Mouse (Mus musculus) skeletal muscle tissue, postnatal 0 days (tissue): ENCODE measurements around the gene Dbn1. TPM values are rescaled to one million over a fixed set of nuclear protein-coding genes. Genes with fewer than 3 reads are reported as not detected.

Experiments used
- microRNA-seq, 2 experiments: library from miRNA; unstranded; fragments of <30 nt; microRNA quantifications; one replicate each; pipeline ENCODE4; 2016
- polyA plus RNA-seq: library from polyadenylated mRNA; unstranded; fragments of >200 nt; fragmentation: Nextera tagmentation; extraction: Ambion mirVana; gene quantifications from 2 replicates; pipeline ENCODE4 v1.2.1, GENCODE M21; 2015

Gene Dbn1
- polyA plus RNA-seq = 83.3 and 89.8 TPM in 2 replicates

GRCm38 (mm10) chr13:55487578-55488498 lies at the start of gene Dbn1:
TSS of gene Dbn1 (minus strand) at chr13:55488111.

GRCm38 (mm10) chr13:55536194-55537175 lies 48.6 kb upstream of the Dbn1 start, which contains the start of gene Ddx41:
TSS of gene Ddx41 (minus strand) at chr13:55536658.

GRCm38 (mm10) chr13:55529198-55529915 lies 41.4 kb upstream of the Dbn1 start, which contains the start of gene Dok3:
TSS of gene Dok3 (minus strand) at chr13:55529296.

GRCm38 (mm10) chr13:55513111-55513748 lies 25.3 kb upstream of the Dbn1 start, which contains the start of gene Pdlim7:
TSS of gene Pdlim7 (minus strand) at chr13:55513676.

GRCm38 (mm10) chr13:55464027-55464884 lies 23.7 kb downstream of the Dbn1 start, which contains the start of gene Prr7:
TSS of gene Prr7 (plus strand) at chr13:55464267.

GRCm38 (mm10) chr13:55444937-55445315 lies 43.0 kb downstream of the Dbn1 start, which contains the start of gene Grk6:
TSS of gene Grk6 (plus strand) at chr13:55445072.

GRCm38 (mm10) chr13:55426613-55427012 lies 61.3 kb downstream of the Dbn1 start, which contains the start of gene F12:
TSS of gene F12 (minus strand) at chr13:55426793.

Small RNAs within 50 kb of the gene (microRNA-seq; reads per million reads assigned to microRNA genes)
- gene Mir6943 = 0.21 to 0.30 reads per million in 2 experiments
- 33.6 to 48.6 reads per million in 2 experiments for gene Mir6944
- 8.4 to 14.6 reads per million in 2 experiments for gene Mir6945

Other genes starting within 250 kb of the Dbn1 start
- 145 and 183 TPM in 2 replicates for gene Prelid1, start 167.6 kb downstream of the Dbn1 start, polyA plus RNA-seq
- 72.5 and 76.0 TPM in 2 replicates for gene Rab24, start 166.2 kb downstream of the Dbn1 start, polyA plus RNA-seq
- 11.7 and 16.0 TPM in 2 replicates for gene Mxd3, start 158.3 kb downstream of the Dbn1 start, polyA plus RNA-seq
- gene Lman2, start 125.3 kb downstream of the Dbn1 start, polyA plus RNA-seq = 44.8 and 55.3 TPM in 2 replicates
- gene Rgs14, start 118.4 kb downstream of the Dbn1 start, polyA plus RNA-seq = 0.91 and 1.0 TPM in 2 replicates
- gene Slc34a1, start 89.9 kb downstream of the Dbn1 start, polyA plus RNA-seq = not detected in 2 replicates
- not detected in 2 replicates for gene Pfn3, start 72.9 kb downstream of the Dbn1 start, polyA plus RNA-seq
- gene F12, start 61.3 kb downstream of the Dbn1 start, polyA plus RNA-seq = 0.19 and 0.37 TPM in 2 replicates
- gene Grk6, start 43.0 kb downstream of the Dbn1 start, polyA plus RNA-seq = 13.8 and 15.0 TPM in 2 replicates
- gene Prr7, start 23.8 kb downstream of the Dbn1 start, polyA plus RNA-seq = 0.16 TPM in 1 of 2 replicates, not detected in the other
- gene Pdlim7, start 25.6 kb upstream of the Dbn1 start, polyA plus RNA-seq = 624 and 740 TPM in 2 replicates
- 2.0 and 3.4 TPM in 2 replicates for gene Dok3, start 41.2 kb upstream of the Dbn1 start, polyA plus RNA-seq
- gene Ddx41, start 48.5 kb upstream of the Dbn1 start, polyA plus RNA-seq = 17.1 and 18.0 TPM in 2 replicates
- gene Fam193b, start 83.0 kb upstream of the Dbn1 start, polyA plus RNA-seq = 13.9 and 14.0 TPM in 2 replicates
- 88.9 and 110 TPM in 2 replicates for gene Tmed9, start 85.6 kb upstream of the Dbn1 start, polyA plus RNA-seq
- gene B4galt7, start 111.8 kb upstream of the Dbn1 start, polyA plus RNA-seq = 12.7 and 16.5 TPM in 2 replicates
- 31.3 and 33.8 TPM in 2 replicates for gene Caml, start 134.9 kb upstream of the Dbn1 start, polyA plus RNA-seq
- gene Ddx46, start 146.9 kb upstream of the Dbn1 start, polyA plus RNA-seq = 13.5 and 14.6 TPM in 2 replicates
- gene B230219D22Rik, start 205.0 kb upstream of the Dbn1 start, polyA plus RNA-seq = 23.8 and 26.8 TPM in 2 replicates
- 53.0 and 62.4 TPM in 2 replicates for gene Txndc15, start 226.5 kb upstream of the Dbn1 start, polyA plus RNA-seq
- gene Pcbd2, start 239.3 kb upstream of the Dbn1 start, polyA plus RNA-seq = 31.4 and 44.4 TPM in 2 replicates